Mouse (Mus musculus) midbrain, embryonic 13.5 days (tissue): Measurements from ENCODE around the gene Tmem80. TPM values are rescaled to one million over a fixed set of nuclear protein-coding genes. Genes with fewer than 3 reads are reported as not detected.
A peak's percentile ranks its signal among the peaks of the same experiment; 100 is the strongest.

Experiments used
- ATAC-seq: fragments of 200-750 bp; cut with Nextera tagmentation; 2 replicates; pipeline ENCODE4 v1.8.0; 2017; ENCODE audit warnings: mild to moderate bottlenecking, moderate TSS enrichment, moderate library complexity
- H3K27ac ChIP-seq: fragments of 300-500 bp; sonication (generic); 2 replicates; pipeline ENCODE4 v1.5.1; 2015; ENCODE audit warnings: inconsistent platforms, mild to moderate bottlenecking, moderate library complexity
- H3K27me3 ChIP-seq: fragments of 300-500 bp; sonication (generic); 2 replicates; pipeline ENCODE4 v1.6.1; 2015; ENCODE audit warnings: mild to moderate bottlenecking, inconsistent platforms
- H3K36me3 ChIP-seq: fragments of 300-500 bp; sonication (generic); 2 replicates; pipeline ENCODE4 v1.6.1; 2015; ENCODE audit warnings: mild to moderate bottlenecking, inconsistent platforms
- H3K4me1 ChIP-seq: fragments of 300-500 bp; sonication (generic); replicated peaks from 2 replicates; pipeline ENCODE4 v1.6.1; 2015; ENCODE audit warnings: inconsistent platforms
- H3K4me2 ChIP-seq: fragments of 300-500 bp; sonication (generic); replicated peaks from 2 replicates; pipeline ENCODE4 v1.6.1; 2015; ENCODE audit warnings: moderate library complexity, mild to moderate bottlenecking, inconsistent platforms
- H3K4me3 ChIP-seq: fragments of 300-500 bp; sonication (generic); replicated peaks from 2 replicates; pipeline ENCODE4 v1.5.1; 2015; ENCODE audit warnings: mild to moderate bottlenecking, inconsistent platforms
- H3K9ac ChIP-seq: fragments of 300-500 bp; sonication (generic); replicated peaks from 2 replicates; pipeline ENCODE4 v1.6.1; 2015; ENCODE audit warnings: mild to moderate bottlenecking, inconsistent platforms
- H3K9me3 ChIP-seq: fragments of 300-500 bp; sonication (generic); 2 replicates; pipeline ENCODE4 v1.6.1; 2016; ENCODE audit warnings: mild to moderate bottlenecking, inconsistent platforms
- WGBS: fragments of 180-500 bp; shearing (Covaris S2); methylation state at CpG from one replicate; pipeline ENCODE4 v1.1.7; 2015; 5-methylcytosine and 5-hydroxymethylcytosine counted together
- polyA plus RNA-seq: library from polyadenylated mRNA; unstranded; fragments of >200 nt; fragmentation: Nextera tagmentation; extraction: Ambion mirVana; gene quantifications from 2 replicates; pipeline ENCODE4 v1.2.1, GENCODE M21; 2015

Gene Tmem80
- polyA plus RNA-seq, 1 experiment from 2014 or later = 76.6 TPM

GRCm38 (mm10) chr7:141330706-141331105 is 3.2 kb downstream of the Tmem80 start:
- peaks cover 22% of the 10 kb centered on the region for H3K4me1 ChIP-seq
- H3K4me3 ChIP-seq = no peak overlapping the region
- no peak overlapping the region for H3K27ac ChIP-seq
- H3K9me3 ChIP-seq = no peaks in the 10 kb centered on the region
- no peak for ATAC-seq
- H3K4me2 ChIP-seq = no peak overlapping the region
- H3K27me3 ChIP-seq = no peaks in the 10 kb centered on the region
- H3K9ac ChIP-seq = no peak overlapping the region
- H3K36me3 ChIP-seq = peaks cover 35% of the 10 kb centered on the region

GRCm38 (mm10) chr7:141331990-141332389 is 4.5 kb downstream of the Tmem80 start:
- Histone ChIP-seq H3K4me2 (no peak overlapping the region), H3K4me3 (no peak overlapping the region), H3K4me1 (peaks cover 9% of the 10 kb centered on the region), H3K9ac (no peak overlapping the region), H3K9me3 (no peaks in the 10 kb centered on the region), H3K36me3 (peaks cover 44% of the 10 kb centered on the region), H3K27me3 (no peaks in the 10 kb centered on the region), H3K27ac (no peak overlapping the region)
- ATAC-seq = no peak
- 94% methylated on average over 6 of the region's 6 CpGs for WGBS

- Histone ChIP-seq H3K36me3 (peaks cover 44% of the 10 kb centered on the region), H3K4me1 (peaks cover 8% of the 10 kb centered on the region), H3K27me3 (peaks cover 29% of the 10 kb centered on the region), H3K9me3 (no peaks in the 10 kb centered on the region), H3K9ac (no peak overlapping the region; the same call in 1 of the 2 replicates), H3K27ac (no peak overlapping the region), H3K4me2 (no peak overlapping the region), H3K4me3 (no peak overlapping the region)
- no peak for ATAC-seq
- 92% methylated on average over 2 of the region's 2 CpGs for WGBS
These were observed 7.6 kb downstream of the Tmem80 start for GRCm38 (mm10) chr7:141335044-141335579.

GRCm38 (mm10) chr7:141335682-141336081 is 8.1 kb downstream of the Tmem80 start:
- 94% methylated on average over 4 of the region's 4 CpGs for WGBS
- Histone ChIP-seq H3K4me2 (no peak overlapping the region), H3K27me3 (peaks cover 30% of the 10 kb centered on the region), H3K36me3 (peaks cover 44% of the 10 kb centered on the region), H3K9ac (no peak overlapping the region), H3K27ac (no peak overlapping the region), H3K4me1 (peaks cover 8% of the 10 kb centered on the region), H3K4me3 (no peak overlapping the region), H3K9me3 (no peaks in the 10 kb centered on the region)
- ATAC-seq = no peak

- 80% methylated on average over 3 of the region's 3 CpGs for WGBS
- Histone ChIP-seq H3K4me3 (no peak overlapping the region), H3K9ac (no peak overlapping the region), H3K4me1 (peaks cover 8% of the 10 kb centered on the region), H3K9me3 (no peaks in the 10 kb centered on the region), H3K27me3 (peaks cover 30% of the 10 kb centered on the region), H3K36me3 (peaks cover 44% of the 10 kb centered on the region), H3K27ac (no peak overlapping the region), H3K4me2 (no peak overlapping the region)
- ATAC-seq = no peak
These were observed 8.8 kb downstream of the Tmem80 start for GRCm38 (mm10) chr7:141336296-141336695.

- peaks cover 8% of the 10 kb centered on the region for H3K4me1 ChIP-seq
- H3K27me3 ChIP-seq = peaks cover 30% of the 10 kb centered on the region
- H3K4me2 ChIP-seq = no peak overlapping the region
- H3K27ac ChIP-seq = no peak overlapping the region
- no peak overlapping the region for H3K9ac ChIP-seq
- no peak overlapping the region for H3K4me3 ChIP-seq
- H3K9me3 ChIP-seq = no peaks in the 10 kb centered on the region
- H3K36me3 ChIP-seq = peaks cover 34% of the 10 kb centered on the region
- 84% methylated on average over 3 of the region's 3 CpGs for WGBS
- ATAC-seq = no peak
These were observed 10.3 kb downstream of the Tmem80 start for GRCm38 (mm10) chr7:141337716-141338416.

- ATAC-seq = 0 out of 2 replicates have a peak, but pooled peaks have one; percentile 31
- no peak within 1 kb of the TSS for H3K27ac ChIP-seq
- H3K27me3 ChIP-seq = peaks cover 30% of the 10 kb centered on the region
- H3K4me1 ChIP-seq = peaks cover 8% of the 10 kb centered on the region
- H3K4me2 ChIP-seq = peak within 1 kb of the TSS; percentile 41
- H3K36me3 ChIP-seq = peaks cover 26% of the 10 kb centered on the region
- 3% methylated on average over 23 of the region's 23 CpGs for WGBS
- 0 out of 2 replicates have a peak within 1 kb of the TSS, but pooled peaks have one; percentile 5 for H3K4me3 ChIP-seq
- H3K9ac ChIP-seq = peak within 1 kb of the TSS; percentile 36; the same call in 1 of the 2 replicates
- H3K9me3 ChIP-seq = no peaks in the 10 kb centered on the region
These were observed 11.1 kb downstream of the Tmem80 start, which contains the start of gene Eps8l2 for GRCm38 (mm10) chr7:141338576-141339131. Eps8l2 (plus strand) TSS chr7:141338880.

GRCm38 (mm10) chr7:141339215-141339920 is 11.8 kb downstream of the Tmem80 start:
- Histone ChIP-seq H3K4me1 (peaks cover 8% of the 10 kb centered on the region), H3K36me3 (peaks cover 20% of the 10 kb centered on the region), H3K4me2 (peak overlapping the region; percentile 41), H3K27ac (no peak overlapping the region), H3K9me3 (no peaks in the 10 kb centered on the region), H3K9ac (0 out of 2 replicates have a peak overlapping the region, but pooled peaks have one; percentile 36), H3K27me3 (peaks cover 30% of the 10 kb centered on the region), H3K4me3 (no peak overlapping the region)
- no peak for ATAC-seq
- WGBS = 31% methylated on average over 20 of the region's 20 CpGs

- WGBS = 88% methylated on average over 7 of the region's 7 CpGs
These were observed 12.5 kb downstream of the Tmem80 start for GRCm38 (mm10) chr7:141340023-141340422.

GRCm38 (mm10) chr7:141340476-141340875 is 12.9 kb downstream of the Tmem80 start:
- no peak overlapping the region for H3K4me2 ChIP-seq
- H3K4me3 ChIP-seq = no peak overlapping the region
- H3K9me3 ChIP-seq = no peaks in the 10 kb centered on the region
- H3K36me3 ChIP-seq = peaks cover 10% of the 10 kb centered on the region; the same call in 1 of the 2 replicates
- H3K9ac ChIP-seq = no peak overlapping the region
- no peak overlapping the region for H3K27ac ChIP-seq
- peaks cover 8% of the 10 kb centered on the region for H3K4me1 ChIP-seq
- WGBS = 88% methylated on average over 6 of the region's 6 CpGs
- peaks cover 30% of the 10 kb centered on the region for H3K27me3 ChIP-seq
- no peak for ATAC-seq

More at GRCm38 (mm10) chr7:141340023-141340422, 12.5 kb downstream of the Tmem80 start:
- H3K4me2 ChIP-seq = no peak overlapping the region
- H3K27me3 ChIP-seq = peaks cover 30% of the 10 kb centered on the region
- H3K4me1 ChIP-seq = peaks cover 8% of the 10 kb centered on the region
- no peaks in the 10 kb centered on the region for H3K9me3 ChIP-seq
- H3K9ac ChIP-seq = no peak overlapping the region
- H3K4me3 ChIP-seq = no peak overlapping the region
- peaks cover 13% of the 10 kb centered on the region; the same call in 1 of the 2 replicates for H3K36me3 ChIP-seq
- no peak overlapping the region for H3K27ac ChIP-seq
- ATAC-seq = no peak

GRCm38 (mm10) chr7:141341689-141342226 is 14.2 kb downstream of the Tmem80 start:
- Histone ChIP-seq H3K36me3 (no peaks in the 10 kb centered on the region), H3K27ac (no peak overlapping the region), H3K9ac (no peak overlapping the region), H3K9me3 (no peaks in the 10 kb centered on the region), H3K4me3 (no peak overlapping the region), H3K4me1 (peaks cover 8% of the 10 kb centered on the region), H3K4me2 (no peak overlapping the region), H3K27me3 (peaks cover 30% of the 10 kb centered on the region)
- 83% methylated on average over 10 of the region's 10 CpGs for WGBS
- no peak for ATAC-seq
